ENCODE assay signal across 8 mouse cellular contexts in the genomic region with DNA sequence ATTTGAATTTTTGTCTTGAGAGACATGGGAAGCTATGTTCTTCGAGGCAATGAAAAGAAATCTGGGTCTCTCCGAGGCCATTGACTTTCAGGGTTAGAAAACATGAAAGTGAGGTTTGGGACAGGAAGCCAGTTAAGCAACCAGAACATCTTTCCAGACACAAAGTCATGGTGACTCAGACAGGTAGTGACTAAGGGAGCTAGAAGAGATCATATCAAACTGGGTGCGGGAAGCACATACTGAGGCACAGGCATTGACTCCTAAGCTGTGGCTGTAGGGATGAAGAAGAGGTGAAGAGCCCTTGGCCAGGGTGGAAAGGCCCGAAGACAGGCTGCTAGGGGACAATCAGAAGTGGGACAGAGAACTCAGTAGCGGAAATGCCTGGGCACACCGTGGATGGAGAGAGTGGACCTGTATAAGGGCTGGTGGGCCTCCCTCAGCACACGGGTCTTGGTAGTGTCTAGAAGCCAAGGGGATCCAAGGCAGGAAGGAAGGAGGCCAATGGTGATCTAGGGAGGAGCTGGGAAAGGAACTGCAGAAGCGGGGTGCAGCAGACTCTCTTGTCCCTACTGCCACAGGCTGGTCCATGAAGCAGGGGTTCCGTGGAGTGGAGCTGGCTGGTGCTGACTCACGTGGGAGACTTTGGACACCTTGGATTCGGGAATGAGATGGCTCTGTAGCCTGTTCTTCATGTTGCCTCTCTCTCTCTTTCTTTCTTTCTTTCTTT. TPM values are rescaled to one million over a fixed set of nuclear protein-coding genes. Genes with fewer than 3 reads are reported as not detected.
A peak's percentile ranks its signal among the peaks of the same experiment; 100 is the strongest.
DNase-seq lines count a peak whose midpoint lies in the region; ATAC-seq and TF ChIP-seq lines count a peak whose summit lies in the region.

No protein-coding gene starts in this region.

- peak overlapping the region; percentile 100; the same call in 1 of the 2 replicates for H3K27ac ChIP-seq in layer of hippocampus, adult 2 months
- peak overlapping the region; percentile 95; the same call in 1 of the 2 replicates for H3K27ac ChIP-seq in hindbrain, embryonic 16.5 days (ENCODE audit: low read depth, low read length)
- peak overlapping the region; percentile 95 for H3K27ac ChIP-seq in midbrain, embryonic 15.5 days

- no peak for ATAC-seq in hindbrain, embryonic 16.5 days
- no peak for ATAC-seq in midbrain, embryonic 15.5 days (replicated peaks)

- no peaks in the 10 kb centered on the region for H3K9me3 ChIP-seq in hindbrain, embryonic 16.5 days (ENCODE audit: control insufficient read depth, low read length)
- H3K9me3 ChIP-seq in midbrain, embryonic 15.5 days = no peaks in the 10 kb centered on the region; the same call in 1 of the 2 replicates

- TF ChIP-seq CTCF in layer of hippocampus, adult 2 months (conservative IDR thresholded peaks at IDR 0.05) = no peak

- H3K36me3 ChIP-seq in hindbrain, embryonic 16.5 days (ENCODE audit: control insufficient read depth, insufficient read depth, low read length) = 0 out of 2 replicates have a peak, but pooled peaks cover 3% of the 10 kb centered on the region
- no peaks in the 10 kb centered on the region; the same call in 1 of the 2 replicates for H3K36me3 ChIP-seq in midbrain, embryonic 15.5 days (replicated peaks)

- DNase-seq in layer of hippocampus, adult 2 months (ENCODE audit: low spot score in 2 of 2) = no peak
- no peak for DNase-seq in layer of hippocampus, postnatal 14 days (ENCODE audit: low spot score in 2 of 2)
- peak; percentile 89 for DNase-seq in ZHBTc4 (ENCODE audit: low read depth, low spot score)
- no peak for DNase-seq in urinary bladder, adult 2 months (ENCODE audit: low spot score)
- no peak for DNase-seq in kidney, postnatal 10 days
- DNase-seq in embryo, embryonic 11 days = no peak

- H3K4me3 ChIP-seq in layer of hippocampus, adult 2 months = peak overlapping the region; percentile 100; the same call in 1 of the 2 replicates
- H3K4me3 ChIP-seq in hindbrain, embryonic 16.5 days (ENCODE audit: low read length) = peak overlapping the region; percentile 91
- peak overlapping the region; percentile 100; the same call in 1 of the 2 replicates for H3K4me3 ChIP-seq in midbrain, embryonic 15.5 days

- peaks cover 30% of the 10 kb centered on the region for H3K4me1 ChIP-seq in hindbrain, embryonic 16.5 days (ENCODE audit: control insufficient read depth, insufficient read depth, low read depth, low read length)
- H3K4me1 ChIP-seq in midbrain, embryonic 15.5 days = peaks cover 47% of the 10 kb centered on the region

- WGBS in hindbrain, embryonic 16.5 days = 85% methylated on average over 11 of the region's 11 CpGs
- 83% methylated on average over 11 of the region's 11 CpGs for WGBS in midbrain, embryonic 15.5 days

- H3K27me3 ChIP-seq in hindbrain, embryonic 16.5 days (replicated peaks; ENCODE audit: control insufficient read depth, insufficient read depth, low read length) = no peaks in the 10 kb centered on the region
- no peaks in the 10 kb centered on the region for H3K27me3 ChIP-seq in midbrain, embryonic 15.5 days (replicated peaks)

- peak overlapping the region; percentile 24; the same call in 1 of the 2 replicates for H3K9ac ChIP-seq in hindbrain, embryonic 16.5 days (ENCODE audit: low read depth, low read length)
- peak overlapping the region; percentile 100; the same call in 1 of the 2 replicates for H3K9ac ChIP-seq in midbrain, embryonic 15.5 days

- peak overlapping the region; percentile 97 for H3K4me2 ChIP-seq in hindbrain, embryonic 16.5 days (ENCODE audit: low read length)
- peak overlapping the region; percentile 83 for H3K4me2 ChIP-seq in midbrain, embryonic 15.5 days

RNA-seq across cellular contexts. Expression of a gene that starts 3.7 kb away (rescaled TPM):
- total RNA-seq in layer of hippocampus, adult 2 months (2021) = 100 to 1,000 TPM; 131 to 139 TPM
- 100 to 1,000 TPM; 129 to 130 TPM for total RNA-seq in layer of hippocampus, postnatal 14 days (2021)
- polyA plus RNA-seq in hindbrain, embryonic 16.5 days (2015; fragmentation: Nextera tagmentation; extraction: Ambion mirVana) = 288 and 298 TPM in 2 replicates
- 332 and 336 TPM in 2 replicates for polyA plus RNA-seq in midbrain, embryonic 15.5 days (2015; fragmentation: Nextera tagmentation; extraction: Ambion mirVana)
- 58.7 and 61.9 TPM in 2 replicates for polyA plus RNA-seq in urinary bladder, adult 2 months (2012; rRNA removed)

RNA-seq across cellular contexts. Expression of a gene that starts 7.5 kb away (rescaled TPM):
- 100 to 1,000 TPM; 437 to 558 TPM for total RNA-seq in layer of hippocampus, adult 2 months (2021)
- total RNA-seq in layer of hippocampus, postnatal 14 days (2021) = 1,000 to 10,000 TPM; 1,202 to 1,260 TPM
- 6,388 and 6,390 TPM in 2 replicates for polyA plus RNA-seq in hindbrain, embryonic 16.5 days (2015; fragmentation: Nextera tagmentation; extraction: Ambion mirVana)
- 10,539 and 10,900 TPM in 2 replicates for polyA plus RNA-seq in midbrain, embryonic 15.5 days (2015; fragmentation: Nextera tagmentation; extraction: Ambion mirVana)
- polyA plus RNA-seq in urinary bladder, adult 2 months (2012; rRNA removed) = 7.4 and 28.8 TPM in 2 replicates

Comparison
In these comparisons a context has a peak if more than half of its experiments do, and no peak if none do; other contexts are left out.
1. RNA of a gene that starts 7.5 kb away (polyA plus RNA-seq): 10,539 to 10,900 TPM in midbrain, embryonic 15.5 days and 6,388 to 6,390 TPM in hindbrain, embryonic 16.5 days; 7.4 to 28.8 TPM in urinary bladder, adult 2 months; every median in the first group is over 100 times any median in the second.
2. Peak in every context shown above with its lines, with median percentiles within 50 percentile points of each other: H3K27ac ChIP-seq and H3K4me3 ChIP-seq.